Mouse (Mus musculus): ENCODE measurements at regions not wholly inside any gene's neighbourhood (a gene's known extent, or its start where the extent isn't known, plus 50 kb on each side); places are given as distances from the start of the nearest gene placed in this dataset.
"Not testable (repeated sequence)": the region's sequence is repeated elsewhere in the genome, so short reads cannot be mapped to it uniquely, and the experiment has no call there.

DNA sequence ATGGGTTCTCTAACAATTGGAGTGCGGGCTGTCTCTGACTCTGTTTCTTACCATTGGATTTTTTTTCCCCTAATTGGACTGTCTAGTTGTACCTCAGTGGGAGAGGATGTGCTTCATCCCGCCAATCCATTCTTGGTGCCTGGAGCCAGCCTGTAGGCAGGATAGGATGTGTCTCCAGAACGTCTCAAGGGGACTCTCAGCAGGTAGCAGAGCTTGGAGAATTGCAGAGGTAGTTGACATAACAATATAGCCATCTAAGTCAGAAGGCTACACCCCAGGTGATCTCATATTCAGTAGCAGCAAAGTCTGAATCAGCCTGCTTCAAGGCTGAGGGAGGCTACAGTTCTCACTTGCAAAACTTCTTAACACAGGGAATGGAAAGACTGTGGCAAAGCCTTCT lies 1646.0 kb downstream of the Car8 start:
- not testable (repeated sequence) for TF ChIP-seq CTCF, EP300 (IDR thresholded peaks at IDR 0.05; ENCODE audit: low read depth)

Measured in liver, embryonic 14.5 days (tissue).